Mouse (Mus musculus): ENCODE measurements around the gene Cnot8. TPM values are rescaled to one million over a fixed set of nuclear protein-coding genes. Genes with fewer than 3 reads are reported as not detected.

The Cnot8 gene
- polyA plus RNA-seq, 1 experiment, result 103 TPM

DNA sequence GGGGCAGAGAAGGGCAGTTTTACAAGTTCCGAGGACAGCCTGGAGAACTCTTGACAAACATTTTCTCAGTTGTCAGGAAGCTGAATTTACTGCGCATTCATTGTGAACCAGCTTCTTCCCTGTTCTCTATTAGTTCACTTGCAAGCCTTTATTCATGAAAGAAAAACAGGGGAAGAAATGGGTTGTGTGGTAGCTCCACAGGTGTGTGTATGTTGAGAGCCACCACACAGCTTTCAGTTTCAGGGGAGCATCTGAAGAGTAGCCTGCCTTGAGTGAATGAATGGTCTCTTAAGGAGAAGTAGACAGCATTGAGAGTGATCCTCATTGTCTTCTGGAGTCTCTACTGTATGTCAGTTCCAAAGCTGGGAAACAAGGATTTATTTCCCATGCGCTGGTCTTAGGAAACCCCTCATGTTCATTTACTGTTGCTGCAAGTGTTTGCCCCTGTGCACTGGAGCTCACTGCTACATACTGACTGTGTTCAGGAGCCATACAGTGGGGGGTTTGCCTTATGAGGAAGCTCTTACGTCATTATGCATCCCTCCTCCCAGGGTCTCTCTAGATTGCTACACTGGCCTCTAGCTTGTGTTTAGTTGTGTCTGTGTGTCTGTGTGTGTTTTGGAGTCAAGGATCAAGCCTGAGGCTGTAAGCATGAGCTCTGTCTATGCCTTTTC is 3.8 kb downstream of the Cnot8 start:
- DNase-seq (ENCODE audit: low read depth), result no peak
- no peak for TF ChIP-seq CTCF (IDR thresholded peaks at IDR 0.05; ENCODE audit: borderline replicate concordance, extremely low read depth, insufficient read depth, insufficient read length)
- no peak for TF ChIP-seq POLR2A (IDR thresholded peaks at IDR 0.05; ENCODE audit: borderline replicate concordance, extremely low read depth, insufficient read depth, insufficient read length, poor library complexity, severe bottlenecking)

DNA sequence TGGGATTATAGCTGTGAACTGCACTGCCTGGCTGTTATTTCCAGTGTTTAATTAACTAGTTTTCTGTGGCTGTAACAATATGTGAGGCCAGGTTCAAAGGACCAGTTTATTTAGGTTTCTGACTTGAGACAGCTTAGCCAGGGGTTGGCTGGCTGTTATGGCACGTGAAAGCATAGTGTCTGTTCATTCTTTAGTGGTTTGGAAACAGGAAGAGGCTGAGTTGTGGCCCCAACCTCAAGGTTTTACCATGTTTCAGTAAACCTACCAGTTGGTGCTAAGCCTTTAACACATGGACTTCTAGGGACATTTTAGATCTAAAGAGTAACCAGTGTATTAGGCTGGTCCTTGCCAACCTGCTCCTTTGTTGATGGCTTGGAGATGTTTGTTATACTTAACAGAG is 12.6 kb downstream of the Cnot8 start:
- DNase-seq (ENCODE audit: low read depth), result no peak
- no peak for TF ChIP-seq CTCF (IDR thresholded peaks at IDR 0.05; ENCODE audit: borderline replicate concordance, extremely low read depth, insufficient read depth, insufficient read length)
- no peak for TF ChIP-seq POLR2A (IDR thresholded peaks at IDR 0.05; ENCODE audit: borderline replicate concordance, extremely low read depth, insufficient read depth, insufficient read length, poor library complexity, severe bottlenecking)

DNA sequence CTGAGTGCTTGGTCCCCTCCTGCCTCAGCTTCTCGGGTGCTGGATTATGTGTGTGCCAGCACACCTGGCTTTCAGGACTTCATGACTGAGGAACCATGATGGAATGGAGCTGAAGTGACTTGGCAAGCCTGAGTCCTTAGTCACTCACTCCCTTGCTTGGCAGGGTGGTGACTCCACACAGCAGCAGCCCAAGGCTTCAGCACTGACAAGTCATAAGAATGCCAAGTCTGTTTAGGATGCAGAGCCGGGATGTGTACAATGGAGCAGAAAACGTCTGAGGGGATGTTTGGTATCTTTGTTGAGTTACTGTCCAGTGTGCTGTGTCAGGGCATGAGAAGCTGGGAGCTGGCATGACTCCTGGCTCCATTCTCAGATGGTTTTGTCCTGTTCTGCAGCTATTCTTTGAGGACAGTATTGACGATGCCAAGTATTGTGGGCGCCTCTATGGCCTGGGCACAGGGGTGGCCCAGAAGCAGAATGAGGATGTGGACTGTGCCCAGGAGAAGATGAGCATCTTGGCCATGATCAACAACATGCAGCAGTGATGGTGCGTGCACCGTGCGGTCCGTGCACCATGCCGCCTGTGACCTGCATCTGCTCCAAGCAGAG is 13.2 kb downstream of the Cnot8 start:
- TF ChIP-seq CTCF (IDR thresholded peaks at IDR 0.05; ENCODE audit: borderline replicate concordance, extremely low read depth, insufficient read depth, insufficient read length), result no peak
- TF ChIP-seq POLR2A (IDR thresholded peaks at IDR 0.05; ENCODE audit: borderline replicate concordance, extremely low read depth, insufficient read depth, insufficient read length, poor library complexity, severe bottlenecking), result no peak
- DNase-seq (ENCODE audit: low read depth), result no peak

DNA sequence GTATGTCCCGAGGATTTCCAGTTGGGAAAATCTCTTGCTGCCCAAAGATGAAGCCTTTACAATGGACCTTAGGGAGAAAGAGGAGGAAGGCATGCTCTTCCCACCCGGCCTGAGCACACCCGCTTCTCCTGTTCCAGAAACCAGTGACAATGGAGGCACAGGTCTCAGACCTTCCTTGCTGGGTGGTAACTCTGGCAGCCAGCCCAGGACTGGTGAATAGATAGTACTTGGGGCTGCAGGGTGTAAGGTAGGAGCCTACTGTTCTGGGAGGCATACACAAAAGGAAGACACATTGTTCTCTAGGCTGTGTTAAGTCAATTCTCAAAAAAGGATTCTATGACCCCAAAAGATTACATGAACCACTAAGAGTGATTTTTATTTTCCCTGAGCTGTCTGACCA is 16.7 kb downstream of the Cnot8 start:
- DNase-seq (ENCODE audit: low read depth), result no peak
- no peak for TF ChIP-seq CTCF (IDR thresholded peaks at IDR 0.05; ENCODE audit: borderline replicate concordance, extremely low read depth, insufficient read depth, insufficient read length)
- no peak for TF ChIP-seq POLR2A (IDR thresholded peaks at IDR 0.05; ENCODE audit: borderline replicate concordance, extremely low read depth, insufficient read depth, insufficient read length, poor library complexity, severe bottlenecking)

DNA sequence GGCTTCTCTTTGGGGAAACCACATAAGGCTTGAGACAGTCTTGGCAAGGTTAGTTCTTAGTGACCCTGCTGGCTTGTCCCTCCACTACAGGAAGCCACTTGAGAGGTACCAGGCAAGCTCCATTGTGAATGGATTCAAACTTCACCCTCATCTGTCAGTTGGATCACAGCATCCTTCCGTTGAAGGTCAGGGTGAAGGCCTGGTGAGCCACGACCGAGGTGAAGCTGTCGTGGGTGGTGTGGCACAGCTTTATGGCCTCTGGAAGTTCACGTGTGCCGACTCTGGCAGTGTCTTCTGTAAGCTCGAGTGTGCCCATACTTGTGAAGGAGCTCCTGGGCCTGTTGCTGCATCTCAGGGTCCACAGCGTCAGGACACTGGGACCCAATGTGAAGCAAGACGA is 17.4 kb downstream of the Cnot8 start:
- TF ChIP-seq CTCF (IDR thresholded peaks at IDR 0.05; ENCODE audit: borderline replicate concordance, extremely low read depth, insufficient read depth, insufficient read length) (no peak), POLR2A (IDR thresholded peaks at IDR 0.05; ENCODE audit: borderline replicate concordance, extremely low read depth, insufficient read depth, insufficient read length, poor library complexity, severe bottlenecking) (no peak)
- no peak for DNase-seq (ENCODE audit: low read depth)

DNA sequence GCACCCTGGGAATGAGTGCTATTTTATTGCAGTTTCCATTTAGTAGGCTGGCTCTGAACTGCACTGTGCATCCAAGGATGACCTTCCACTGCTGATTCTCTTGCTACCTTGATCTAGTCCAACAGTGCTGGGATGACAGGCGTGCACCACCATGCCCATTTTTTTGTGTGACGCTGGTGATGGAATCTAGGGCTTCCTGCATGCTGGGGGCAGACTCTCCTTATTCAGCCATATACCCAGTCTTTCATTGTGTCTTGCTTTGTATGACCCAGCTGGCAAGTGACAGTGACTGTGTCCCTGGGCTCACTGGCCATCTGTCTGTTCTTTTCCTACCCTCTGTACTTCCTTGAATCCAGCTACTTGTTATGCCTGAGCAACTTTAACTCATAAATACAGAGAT is 19.8 kb downstream of the Cnot8 start:
- TF ChIP-seq CTCF (IDR thresholded peaks at IDR 0.05; ENCODE audit: borderline replicate concordance, extremely low read depth, insufficient read depth, insufficient read length) (no peak), POLR2A (IDR thresholded peaks at IDR 0.05; ENCODE audit: borderline replicate concordance, extremely low read depth, insufficient read depth, insufficient read length, poor library complexity, severe bottlenecking) (no peak)

DNA sequence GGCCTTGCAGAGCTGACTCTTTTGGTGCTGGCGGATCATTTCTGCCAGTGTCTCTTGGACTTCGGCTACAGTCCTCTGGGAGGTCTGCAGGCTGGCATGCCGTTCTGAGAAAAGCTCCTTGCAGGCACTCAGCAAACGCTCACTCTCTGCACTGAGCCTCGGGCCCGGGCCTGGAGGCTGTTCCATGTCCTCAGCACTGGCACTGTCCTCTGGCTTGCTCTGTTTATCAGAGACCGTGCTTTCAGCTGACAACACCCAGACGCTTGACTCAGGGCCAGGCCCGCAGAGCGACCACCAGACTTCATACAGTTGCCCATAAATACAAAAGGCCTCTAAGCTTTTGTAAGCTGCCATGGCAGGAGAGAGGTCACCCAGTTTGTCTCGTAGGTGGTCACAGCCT is 21.1 kb downstream of the Cnot8 start:
- no peak for TF ChIP-seq CTCF (IDR thresholded peaks at IDR 0.05; ENCODE audit: borderline replicate concordance, extremely low read depth, insufficient read depth, insufficient read length)
- TF ChIP-seq POLR2A (IDR thresholded peaks at IDR 0.05; ENCODE audit: borderline replicate concordance, extremely low read depth, insufficient read depth, insufficient read length, poor library complexity, severe bottlenecking), result no peak
- no peak for DNase-seq (ENCODE audit: low read depth)

More for the DNA sequence above, 19.8 kb downstream of the Cnot8 start:
- DNase-seq (ENCODE audit: low read depth), result no peak

DNA sequence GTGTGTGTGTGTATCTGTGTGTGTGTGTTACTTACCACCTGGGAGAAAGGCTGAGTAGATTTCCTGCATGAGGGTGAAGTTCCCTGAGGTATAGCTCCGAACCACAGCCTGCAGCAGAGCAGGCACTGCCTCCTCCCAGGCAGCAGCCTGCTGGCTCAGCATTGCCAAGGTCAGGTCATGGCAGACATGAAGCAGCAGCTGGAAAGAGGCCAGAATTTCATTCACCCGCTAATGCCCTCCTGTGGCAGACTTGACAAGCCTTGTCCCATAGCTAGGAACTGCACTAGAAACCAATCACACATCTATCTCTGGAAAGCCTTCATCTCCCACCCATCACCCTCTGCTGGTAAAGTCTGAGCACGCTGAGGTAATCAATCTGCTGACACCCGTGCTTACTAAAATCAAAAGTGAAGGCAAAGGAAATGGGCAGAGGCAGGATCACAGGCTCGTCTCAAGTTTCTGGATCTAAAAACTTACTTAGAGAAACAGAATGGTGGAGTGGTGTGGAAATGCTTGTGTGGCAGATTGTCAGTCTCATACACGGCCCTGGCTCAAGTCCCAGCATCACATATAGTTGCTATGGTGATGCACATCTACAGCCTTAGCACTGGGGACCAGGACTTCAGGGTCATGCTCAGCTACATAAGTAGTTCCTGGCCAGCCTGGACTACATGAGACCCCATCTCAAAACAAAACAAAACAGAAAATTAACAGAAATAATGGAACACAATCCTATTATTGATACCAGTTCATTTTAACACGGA is 22.6 kb downstream of the Cnot8 start:
- TF ChIP-seq POLR2A (IDR thresholded peaks at IDR 0.05; ENCODE audit: borderline replicate concordance, extremely low read depth, insufficient read depth, insufficient read length, poor library complexity, severe bottlenecking) (no peak), CTCF (IDR thresholded peaks at IDR 0.05; ENCODE audit: borderline replicate concordance, extremely low read depth, insufficient read depth, insufficient read length) (0 out of 2 replicates have a peak, but pooled peaks have one; percentile 1)
- peak; percentile 74 for DNase-seq (ENCODE audit: low read depth)

DNA sequence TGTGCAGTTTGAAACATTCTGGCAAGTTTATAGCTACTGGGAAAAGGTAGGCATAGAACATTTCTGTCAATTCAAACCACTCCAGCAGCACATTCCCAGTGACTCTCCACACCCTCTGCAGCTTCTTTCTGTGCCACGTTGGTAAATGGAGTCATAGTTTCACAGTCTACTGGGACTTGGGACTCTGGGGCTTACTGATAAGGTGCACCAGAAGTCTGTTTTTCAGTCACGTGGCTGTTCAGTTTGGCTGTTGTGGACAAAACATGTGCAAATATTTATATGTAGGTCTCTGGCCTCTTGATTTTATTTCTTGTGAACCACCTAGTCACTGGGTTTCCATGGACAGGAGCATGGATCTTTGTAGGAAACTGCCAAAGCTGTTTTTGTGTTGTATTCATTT is 23.6 kb downstream of the Cnot8 start:
- DNase-seq (ENCODE audit: low read depth), result no peak
- TF ChIP-seq CTCF (IDR thresholded peaks at IDR 0.05; ENCODE audit: borderline replicate concordance, extremely low read depth, insufficient read depth, insufficient read length) (no peak), POLR2A (IDR thresholded peaks at IDR 0.05; ENCODE audit: borderline replicate concordance, extremely low read depth, insufficient read depth, insufficient read length, poor library complexity, severe bottlenecking) (no peak)

DNA sequence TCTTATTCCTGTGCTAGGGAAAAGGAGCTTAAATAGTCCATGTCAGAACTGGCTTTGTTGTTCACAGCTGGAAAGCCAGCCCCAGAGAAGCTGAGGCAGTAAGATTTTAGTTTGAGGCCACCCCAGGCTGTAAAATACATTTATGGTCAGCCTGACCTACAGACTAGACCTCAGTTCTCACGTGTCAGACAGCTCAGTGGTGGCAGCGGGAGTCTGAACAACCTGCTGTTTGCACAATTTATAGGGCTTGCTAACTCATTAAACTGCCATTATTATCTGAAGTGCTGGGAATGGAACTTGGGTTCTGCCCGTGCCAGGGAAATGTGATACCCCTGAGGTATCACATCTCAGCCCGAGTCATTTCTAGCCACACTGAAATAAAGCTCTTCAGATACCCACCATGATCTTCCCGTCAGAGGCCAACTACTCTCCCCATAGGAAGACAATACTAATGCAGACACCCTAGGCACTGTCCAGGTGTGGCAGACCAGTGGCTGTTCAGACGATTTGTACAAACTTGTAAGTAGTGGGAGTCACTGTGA is 25.4 kb downstream of the Cnot8 start:
- no peak for DNase-seq (ENCODE audit: low read depth)
- no peak for TF ChIP-seq POLR2A (IDR thresholded peaks at IDR 0.05; ENCODE audit: borderline replicate concordance, extremely low read depth, insufficient read depth, insufficient read length, poor library complexity, severe bottlenecking)
- TF ChIP-seq CTCF (IDR thresholded peaks at IDR 0.05; ENCODE audit: borderline replicate concordance, extremely low read depth, insufficient read depth, insufficient read length), result no peak

DNA sequence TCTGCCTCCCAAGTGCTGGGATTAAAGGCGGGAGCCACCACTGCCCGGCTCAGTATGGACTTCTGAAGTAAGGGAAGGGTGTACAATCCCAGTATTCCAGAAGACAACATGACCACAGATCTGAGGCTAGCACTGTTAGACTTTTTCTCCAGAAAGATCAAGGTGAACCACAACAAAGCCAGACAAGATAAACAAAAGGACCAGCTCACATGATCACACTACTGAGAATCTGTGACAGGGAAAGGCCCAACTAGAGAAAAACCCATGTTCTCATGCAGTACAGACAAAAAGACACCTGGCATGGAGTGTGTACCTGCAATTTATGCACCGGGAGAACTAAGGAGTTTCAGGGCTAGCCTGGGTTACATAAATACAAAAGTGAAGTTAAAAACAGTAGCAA is 28.1 kb downstream of the Cnot8 start:
- TF ChIP-seq POLR2A (IDR thresholded peaks at IDR 0.05; ENCODE audit: borderline replicate concordance, extremely low read depth, insufficient read depth, insufficient read length, poor library complexity, severe bottlenecking), result no peak
- TF ChIP-seq CTCF (IDR thresholded peaks at IDR 0.05; ENCODE audit: borderline replicate concordance, extremely low read depth, insufficient read depth, insufficient read length), result no peak
- DNase-seq (ENCODE audit: low read depth), result no peak
